Mouse (Mus musculus) mouse embryonic stem cell (cell line): ENCODE measurements at regions not wholly inside any gene's neighbourhood (a gene's known extent, or its start where the extent isn't known, plus 50 kb on each side); places are given as distances from the start of the nearest gene placed in this dataset.

ENCODE experiments used
- in situ Hi-C, 2 experiments: fragments of 300-500 bp; cut with MboI; formaldehyde crosslinking; loops; 1 replicate in 1 of 2; 3 replicates in 1 of 2; pipeline ENCODE4 v1.14.3; 2019 to 2020; ENCODE audit warnings: low sequenced_read_pairs in 2 of 2, low pct_unique_long_range_greater_than_20kb in 1 of 2, mixed read lengths in 1 of 2; ENCODE audit not compliant: unreplicated experiment in 1 of 2

- in situ Hi-C loops: no loop called here
These were observed 141.5 kb upstream of the Tgfbr2 start for GRCm38 (mm10) chr9:116316582-116317095.

GRCm38 (mm10) chr9:116314803-116315202 lies 139.6 kb upstream of the Tgfbr2 start:
- in situ Hi-C loops: no loop called here

GRCm38 (mm10) chr9:116313932-116314790 lies 139.0 kb upstream of the Tgfbr2 start:
- in situ Hi-C loops: no loop called here

- in situ Hi-C loops: no loop called here
These were observed 136.2 kb upstream of the Tgfbr2 start for GRCm38 (mm10) chr9:116311364-116311763.

GRCm38 (mm10) chr9:116301602-116302001 lies 126.4 kb upstream of the Tgfbr2 start:
- in situ Hi-C loops: no loop called here

GRCm38 (mm10) chr9:116298791-116299190 lies 123.6 kb upstream of the Tgfbr2 start:
- in situ Hi-C loops: no loop called here

GRCm38 (mm10) chr9:116296349-116296748 lies 121.2 kb upstream of the Tgfbr2 start:
- in situ Hi-C loops: no loop called here

- in situ Hi-C loops: no loop called here
These were observed 118.9 kb upstream of the Tgfbr2 start for GRCm38 (mm10) chr9:116294073-116294472.

- in situ Hi-C loops: no loop called here
These were observed 118.0 kb upstream of the Tgfbr2 start for GRCm38 (mm10) chr9:116293110-116293509.

GRCm38 (mm10) chr9:116291624-116292023 lies 116.5 kb upstream of the Tgfbr2 start:
- in situ Hi-C loops: no loop called here

- in situ Hi-C loops: no loop called here
These were observed 115.7 kb upstream of the Tgfbr2 start for GRCm38 (mm10) chr9:116290896-116291295.

- in situ Hi-C loops: no loop called here
These were observed 110.7 kb upstream of the Tgfbr2 start for GRCm38 (mm10) chr9:116285691-116286431.

- in situ Hi-C loops: no loop called here
These were observed 108.8 kb upstream of the Tgfbr2 start for GRCm38 (mm10) chr9:116283790-116284526.

GRCm38 (mm10) chr9:116281654-116282053 lies 106.5 kb upstream of the Tgfbr2 start:
- in situ Hi-C loops: no loop called here

- in situ Hi-C loops: no loop called here
These were observed 105.0 kb upstream of the Tgfbr2 start for GRCm38 (mm10) chr9:116280146-116280545.

- in situ Hi-C loops: no loop called here
These were observed 103.7 kb upstream of the Tgfbr2 start for GRCm38 (mm10) chr9:116278862-116279261.

GRCm38 (mm10) chr9:116277736-116278135 lies 102.6 kb upstream of the Tgfbr2 start:
- in situ Hi-C loops: no loop called here

- in situ Hi-C loops: no loop called here
These were observed 101.0 kb upstream of the Tgfbr2 start for GRCm38 (mm10) chr9:116276141-116276540.

GRCm38 (mm10) chr9:116272446-116272845 lies 97.3 kb upstream of the Tgfbr2 start:
- in situ Hi-C loops: no loop called here
